Mouse (Mus musculus) large intestine, adult 2 months (tissue): Measurements from ENCODE around the gene Ttyh1. TPM values are rescaled to one million over a fixed set of nuclear protein-coding genes. Genes with fewer than 3 reads are reported as not detected.
"Not testable (repeated sequence)": the region's sequence is repeated elsewhere in the genome, so short reads cannot be mapped to it uniquely, and the experiment has no call there.

Source experiments
- DNase-seq: peaks from one replicate; pipeline ENCODE4 v3.0.0-alpha.2; 2012; ENCODE audit warnings: low read depth, low spot score
- WGBS: fragments of 180-500 bp; shearing (Covaris S2); methylation state at CpG from one replicate; pipeline ENCODE4 v1.1.7; 2018; 5-methylcytosine and 5-hydroxymethylcytosine counted together
- polyA plus RNA-seq: library from polyadenylated mRNA; depleted of rRNA; stranded (reverse); fragments of >200 nt; gene quantifications from 2 replicates; pipeline ENCODE4 v1.2.3, GENCODE M21; 2012; rRNA removed

Gene Ttyh1
- polyA plus RNA-seq, 1 experiment, result 17.8 TPM

- no peak for DNase-seq
- 74% methylated on average over 4 of the region's 4 CpGs for WGBS
Observed at GRCm38 (mm10) chr7:4154976-4155375, 35.8 kb downstream of the Ttyh1 start.

- DNase-seq, result not testable (repeated sequence)
- WGBS, result 91% methylated on average over 4 of the region's 4 CpGs
Observed at GRCm38 (mm10) chr7:4161596-4161995, 42.4 kb downstream of the Ttyh1 start.

- no peak for DNase-seq
- WGBS, result under 1% methylated on average over 11 of the region's 11 CpGs
Observed at GRCm38 (mm10) chr7:4163571-4164072, 44.4 kb downstream of the Ttyh1 start.

- no peak for DNase-seq
- 1% methylated on average over 20 of the region's 20 CpGs for WGBS
Observed at GRCm38 (mm10) chr7:4164090-4164910, 45.1 kb downstream of the Ttyh1 start, which contains the start of gene Cdc42ep5. Cdc42ep5 (minus strand) TSS chr7:4164860.

- DNase-seq, result no peak
- WGBS, result 4% methylated on average over 3 of the region's 3 CpGs
Observed at GRCm38 (mm10) chr7:4165286-4165685, 46.1 kb downstream of the Ttyh1 start.

GRCm38 (mm10) chr7:4167098-4167497, 47.9 kb downstream of the Ttyh1 start:
- no peak for DNase-seq

- 30% methylated on average over 6 of the region's 6 CpGs for WGBS
- DNase-seq, result no peak
Observed at GRCm38 (mm10) chr7:4170193-4170938, 51.2 kb downstream of the Ttyh1 start.

GRCm38 (mm10) chr7:4178438-4178837, 59.2 kb downstream of the Ttyh1 start:
- 42% methylated on average over 3 of the region's 3 CpGs for WGBS
- DNase-seq, result no peak

Other genes with a start within 250 kb of the Ttyh1 start
- gene Gm14548, start 221.3 kb upstream of the Ttyh1 start, polyA plus RNA-seq, result 0.20 and 0.44 TPM in 2 replicates
- 0.32 and 0.49 TPM in 2 replicates for gene Lilra6, start 203.9 kb upstream of the Ttyh1 start, polyA plus RNA-seq
- 5.0 and 8.3 TPM in 2 replicates for gene Lair1, start 56.2 kb upstream of the Ttyh1 start, polyA plus RNA-seq
- gene Leng8, start 17.6 kb downstream of the Ttyh1 start, polyA plus RNA-seq, result 97.6 and 326 TPM in 2 replicates
- gene Leng9, start 31.0 kb downstream of the Ttyh1 start, polyA plus RNA-seq, result 30.0 and 45.0 TPM in 2 replicates
- gene Cdc42ep5, start 45.5 kb downstream of the Ttyh1 start, polyA plus RNA-seq, result 220 and 269 TPM in 2 replicates
- 0.69 and 1.2 TPM in 2 replicates for gene Lilra5, start 118.3 kb downstream of the Ttyh1 start, polyA plus RNA-seq
- 0.19 and 0.29 TPM in 2 replicates for gene Ncr1, start 218.3 kb downstream of the Ttyh1 start, polyA plus RNA-seq